Comparison of ENCODE assay signal across 9 mouse cellular contexts in the genomic region with DNA sequence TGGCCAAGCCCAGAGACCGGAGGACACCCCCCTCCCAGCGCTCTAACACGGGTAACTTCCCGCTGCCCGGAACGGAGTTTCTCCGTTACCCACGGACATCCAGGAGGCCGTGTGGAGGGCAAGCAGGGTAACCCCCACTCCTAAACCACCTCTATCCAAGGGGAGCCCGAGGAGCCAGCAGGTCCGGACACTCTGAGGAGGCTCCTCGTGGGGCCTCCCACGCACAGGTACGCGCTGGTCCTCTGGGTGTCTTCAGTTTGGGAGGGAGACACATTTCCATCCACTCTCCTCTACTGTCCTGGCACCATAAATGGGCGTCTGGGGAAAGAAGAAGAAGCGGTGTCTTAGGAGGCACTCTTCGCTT.
DNase-seq lines count a peak whose midpoint lies in the region; ATAC-seq and TF ChIP-seq lines count a peak whose summit lies in the region.
"Had no signal": no experiment of that assay in that cellular context is flagged by ENCODE, and none has a peak within 500 bp of the region (broad histone marks: within the 10 kb centered on the region; RNA-seq: fewer than 3 reads in every experiment).

No protein-coding gene starts in this region.

- no peak for DNase-seq in kidney, postnatal 0 days (ENCODE audit: low spot score)
- DNase-seq in kidney, postnatal 36 days = no peak
- DNase-seq in forebrain, embryonic 11.5 days (ENCODE audit: low spot score) = no peak
- no peak for DNase-seq in adipocyte (ENCODE audit: low spot score)
- DNase-seq in right cerebral cortex, adult 2 months (ENCODE audit: low spot score in 2 of 2) = no peak
- no peak for DNase-seq in MN1 (ENCODE audit: low spot score)
- DNase-seq: lung, adult 2 months had no signal

- TF ChIP-seq CTCF in kidney, postnatal 0 days (IDR thresholded peaks at IDR 0.05; ENCODE audit: low read depth) = no peak
- TF ChIP-seq CTCF in olfactory bulb, adult 2 months (IDR thresholded peaks at IDR 0.05; ENCODE audit: insufficient read depth, low read depth, low read length) = no peak

- TF ChIP-seq POLR2A in olfactory bulb, adult 2 months (IDR thresholded peaks at IDR 0.05; ENCODE audit: insufficient read depth, low read depth, low read length) = no peak

- H3K4me1 ChIP-seq in kidney, postnatal 0 days (replicated peaks; ENCODE audit: insufficient read depth, low read length) = peaks cover 4% of the 10 kb centered on the region; the same call in 1 of the 2 replicates
- peaks cover 13% of the 10 kb centered on the region for H3K4me1 ChIP-seq in forebrain, embryonic 11.5 days (replicated peaks; ENCODE audit: control insufficient read depth, insufficient read depth, low read length)
- H3K4me1 ChIP-seq in limb, embryonic 13.5 days = peaks cover 16% of the 10 kb centered on the region
- peaks cover 34% of the 10 kb centered on the region for H3K4me1 ChIP-seq in olfactory bulb, adult 2 months (ENCODE audit: control insufficient read depth, insufficient read depth, low read length)

- H3K9ac ChIP-seq in kidney, postnatal 0 days (ENCODE audit: low read depth, low read length) = 0 out of 2 replicates have a peak overlapping the region, but pooled peaks have one; percentile 19
- H3K9ac ChIP-seq in forebrain, embryonic 11.5 days (ENCODE audit: low read length) = peak overlapping the region; percentile 23; the same call in 1 of the 2 replicates
- H3K9ac ChIP-seq in limb, embryonic 13.5 days = no peak overlapping the region

- 3% methylated on average over 18 of the region's 18 CpGs for WGBS in kidney, postnatal 0 days
- WGBS in forebrain, embryonic 11.5 days = 4% methylated on average over 18 of the region's 18 CpGs
- WGBS in limb, embryonic 13.5 days = 6% methylated on average over 18 of the region's 18 CpGs
- WGBS in olfactory bulb, adult 2 months = 7% methylated on average over 18 of the region's 18 CpGs

- H3K4me2 ChIP-seq in kidney, postnatal 0 days (ENCODE audit: low read length) = peak overlapping the region; percentile 81
- peak overlapping the region; percentile 89 for H3K4me2 ChIP-seq in forebrain, embryonic 11.5 days (ENCODE audit: low read depth, low read length, severe bottlenecking)
- peak overlapping the region; percentile 89 for H3K4me2 ChIP-seq in limb, embryonic 13.5 days (replicated peaks)

- no peak overlapping the region for H3K27ac ChIP-seq in kidney, postnatal 0 days
- H3K27ac ChIP-seq in forebrain, embryonic 11.5 days (ENCODE audit: low read depth, low read length) = no peak overlapping the region
- H3K27ac ChIP-seq in limb, embryonic 13.5 days = no peak overlapping the region
- H3K27ac ChIP-seq in olfactory bulb, adult 2 months (ENCODE audit: insufficient read depth, low read depth, low read length) = peak overlapping the region; percentile 92

- H3K27me3 ChIP-seq in kidney, postnatal 0 days (ENCODE audit: insufficient read depth, low read length) = peaks cover 10% of the 10 kb centered on the region
- H3K27me3 ChIP-seq in forebrain, embryonic 11.5 days (ENCODE audit: control insufficient read depth, insufficient read depth, low read length) = peaks cover 26% of the 10 kb centered on the region
- peaks cover 67% of the 10 kb centered on the region for H3K27me3 ChIP-seq in limb, embryonic 13.5 days

- H3K4me3 ChIP-seq in kidney, postnatal 0 days (replicated peaks; ENCODE audit: low read depth, low read length) = peak overlapping the region; percentile 46
- H3K4me3 ChIP-seq in forebrain, embryonic 11.5 days (ENCODE audit: low read depth, low read length) = peak overlapping the region; percentile 49
- peak overlapping the region; percentile 48 for H3K4me3 ChIP-seq in limb, embryonic 13.5 days
- H3K4me3 ChIP-seq in olfactory bulb, adult 2 months (ENCODE audit: insufficient read depth, low read depth, low read length) = peak overlapping the region; percentile 85

- H3K36me3 ChIP-seq in kidney, postnatal 0 days (ENCODE audit: insufficient read depth, low read length) = no peaks in the 10 kb centered on the region
- no peaks in the 10 kb centered on the region for H3K36me3 ChIP-seq in forebrain, embryonic 11.5 days (ENCODE audit: control insufficient read depth, insufficient read depth, low read length)
- no peaks in the 10 kb centered on the region for H3K36me3 ChIP-seq in limb, embryonic 13.5 days

- ATAC-seq in kidney, postnatal 0 days (replicated peaks; ENCODE audit: low FRiP score, low read depth) = no peak; the same call in 1 of the 2 replicates
- peak; percentile 38; the same call in 1 of the 2 replicates for ATAC-seq in forebrain, embryonic 11.5 days (replicated peaks; ENCODE audit: low FRiP score)
- ATAC-seq in limb, embryonic 13.5 days (ENCODE audit: low FRiP score, low read depth) = peak; percentile 10; the same call in 1 of the 2 replicates

- H3K9me3 ChIP-seq in kidney, postnatal 0 days (replicated peaks; ENCODE audit: low read length) = no peaks in the 10 kb centered on the region
- H3K9me3 ChIP-seq in forebrain, embryonic 11.5 days (ENCODE audit: control insufficient read depth, low read length) = no peaks in the 10 kb centered on the region
- no peaks in the 10 kb centered on the region for H3K9me3 ChIP-seq in limb, embryonic 13.5 days
